Mouse (Mus musculus) adrenal gland, postnatal 25 days (tissue): ENCODE measurements around the gene Tex48. TPM values are rescaled to one million over a fixed set of nuclear protein-coding genes. Genes with fewer than 3 reads are reported as not detected.

Source experiments
- total RNA-seq: library from RNA; stranded (reverse); gene quantifications from 2 replicates; pipeline ENCODE4 v1.2.3, GENCODE M21; 2021

Tex48 gene
- total RNA-seq, 1 experiment from 2014 or later, result not detected

Other genes with a start within 250 kb of the Tex48 start
- 2.7 and 3.8 TPM in 2 replicates for gene Akna, start 219.1 kb downstream of the Tex48 start, total RNA-seq
- gene Whrn, start 126.4 kb downstream of the Tex48 start, total RNA-seq, result 43.9 and 54.7 TPM in 2 replicates
- gene Atp6v1g1, start 77.7 kb downstream of the Tex48 start, total RNA-seq, result 178 and 188 TPM in 2 replicates
- gene Tmem268, start 63.6 kb downstream of the Tex48 start, total RNA-seq, result 14.2 and 19.8 TPM in 2 replicates
- not detected in 2 replicates for gene Gm11213, start 17.2 kb downstream of the Tex48 start, total RNA-seq
- not detected in 2 replicates for gene Gm11214, start 41.0 kb upstream of the Tex48 start, total RNA-seq
- gene Tnfsf15, start 122.7 kb upstream of the Tex48 start, total RNA-seq, result 0.12 TPM in 1 of 2 replicates, not detected in the other
- gene Tnfsf8, start 238.9 kb upstream of the Tex48 start, total RNA-seq, result not detected in 2 replicates